Mouse (Mus musculus) kidney, postnatal 0 days (tissue): Measurements from ENCODE around the gene Ssxb9. TPM values are rescaled to one million over a fixed set of nuclear protein-coding genes. Genes with fewer than 3 reads are reported as not detected.
"Not testable (repeated sequence)": the region's sequence is repeated elsewhere in the genome, so short reads cannot be mapped to it uniquely, and the experiment has no call there.

ENCODE experiments used
- ATAC-seq: fragments of 200-750 bp; cut with Nextera tagmentation; replicated peaks from 2 replicates; pipeline ENCODE4 v1.8.0; 2017; ENCODE audit warnings: low read depth, moderate number of reproducible peaks, moderate TSS enrichment, moderate library complexity; ENCODE audit not compliant: low FRiP score
- DNase-seq: peaks from one replicate; pipeline ENCODE4 v3.0.0-alpha.2; 2016; ENCODE audit warnings: low spot score
- H3K27ac ChIP-seq: fragments of 300-500 bp; sonication (generic); 2 replicates; pipeline ENCODE4 v1.5.1; 2014; ENCODE audit warnings: mild to moderate bottlenecking
- H3K27me3 ChIP-seq: fragments of 300-500 bp; sonication (generic); 2 replicates; pipeline ENCODE4 v1.6.1; 2014; ENCODE audit warnings: low read length, mixed read lengths; ENCODE audit not compliant: insufficient read depth
- H3K36me3 ChIP-seq: fragments of 300-500 bp; sonication (generic); 2 replicates; pipeline ENCODE4 v1.6.1; 2014; ENCODE audit warnings: low read length, mixed read lengths; ENCODE audit not compliant: insufficient read depth
- H3K4me1 ChIP-seq: fragments of 300-500 bp; sonication (generic); replicated peaks from 2 replicates; pipeline ENCODE4 v1.6.1; 2014; ENCODE audit warnings: antibody characterized with exemption, low read length, mixed read lengths; ENCODE audit not compliant: insufficient read depth
- H3K4me2 ChIP-seq: fragments of 300-500 bp; sonication (generic); 2 replicates; pipeline ENCODE4 v1.6.1; 2014; ENCODE audit warnings: mild to moderate bottlenecking, low read length, moderate library complexity, mixed read lengths
- H3K4me3 ChIP-seq: fragments of 300-500 bp; sonication (generic); replicated peaks from 2 replicates; pipeline ENCODE4 v1.5.1; 2014; ENCODE audit warnings: low read depth, low read length
- H3K9ac ChIP-seq: fragments of 300-500 bp; sonication (generic); 2 replicates; pipeline ENCODE4 v1.6.1; 2014; ENCODE audit warnings: low read depth, low read length
- H3K9me3 ChIP-seq: fragments of 300-500 bp; sonication (generic); replicated peaks from 2 replicates; pipeline ENCODE4 v1.6.1; 2016; ENCODE audit warnings: low read length, inconsistent platforms, mixed read lengths
- CTCF ChIP-seq: IDR thresholded peaks from 2 replicates; pipeline ENCODE4 v1.5.1; 2016; ENCODE audit warnings: antibody characterized with exemption, low read depth, mild to moderate bottlenecking, moderate library complexity
- WGBS: fragments of 180-500 bp; shearing (Covaris S2); extraction: QIAGEN DNeasy Blood & Tissue Kit; methylation state at CpG from one replicate; pipeline ENCODE4 v1.1.7; 2014; 5-methylcytosine and 5-hydroxymethylcytosine counted together
- polyA plus RNA-seq: library from polyadenylated mRNA; unstranded; fragments of >200 nt; fragmentation: Nextera tagmentation; extraction: Ambion mirVana; gene quantifications from 2 replicates; pipeline ENCODE4 v1.2.1, GENCODE M21; 2015

The Ssxb9 gene
- polyA plus RNA-seq = not detected in 2 replicates

DNA sequence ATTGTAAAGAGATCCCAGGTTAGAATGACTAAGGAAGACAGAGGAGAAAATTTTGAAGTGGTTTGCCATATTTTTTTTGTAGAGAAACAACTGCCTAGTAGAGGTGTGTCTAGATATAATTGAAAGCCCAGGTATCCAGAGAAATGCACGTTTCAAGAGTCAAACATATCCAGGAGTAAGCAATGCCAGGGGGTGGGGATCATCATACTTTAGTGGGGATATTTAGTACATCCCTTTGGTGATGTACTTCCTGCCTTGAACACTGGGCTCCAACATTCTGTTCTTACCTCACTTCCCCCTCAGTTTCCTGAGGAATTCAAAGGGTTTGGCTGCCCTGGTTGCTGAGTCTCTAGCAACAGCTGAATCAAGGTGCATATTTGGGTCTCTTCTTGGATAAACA, at the start of gene Ssxb9:
Ssxb9 (plus strand) TSS at position 301 of the 400 bp plus-strand sequence.
- not testable (repeated sequence) for H3K4me3 ChIP-seq, H3K9me3 ChIP-seq, H3K4me1 ChIP-seq, H3K4me2 ChIP-seq, H3K27me3 ChIP-seq, H3K9ac ChIP-seq, H3K36me3 ChIP-seq, DNase-seq, ATAC-seq, H3K27ac ChIP-seq
- WGBS = 21% methylated on average over 1 of the region's 1 CpGs

DNA sequence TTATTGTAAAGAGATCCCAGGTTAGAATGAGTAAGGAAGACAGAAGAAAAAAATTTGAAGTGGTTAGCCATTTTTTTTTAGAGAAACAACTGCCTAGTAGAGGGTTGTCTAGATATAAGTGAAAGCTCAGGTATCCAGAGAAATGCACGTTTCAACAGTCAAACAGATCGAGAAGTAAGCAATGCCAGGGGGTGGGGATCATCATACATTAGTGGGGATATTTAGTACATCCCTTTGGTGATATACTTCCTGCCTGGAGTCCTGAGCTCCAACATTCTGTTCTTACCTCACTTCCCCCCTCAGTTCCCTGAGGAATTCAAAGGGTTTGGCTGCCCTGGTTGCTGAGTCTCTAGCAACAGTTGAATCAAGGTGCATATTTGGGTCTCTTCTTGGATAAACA, 39.7 kb upstream of the Ssxb9 start, which contains the start of gene Ssxb10:
Ssxb10 (plus strand) TSS at position 301 of the 400 bp plus-strand sequence.
- WGBS = 55% methylated on average over 2 of the region's 2 CpGs

GRCm38 (mm10) chrX:8413005-8413404, 46.2 kb downstream of the Ssxb9 start, which contains the start of gene Ssxb1:
Gene Ssxb1 (plus strand): TSS chrX:8413305.
- DNase-seq, H3K4me3 ChIP-seq, H3K9ac ChIP-seq, H3K27ac ChIP-seq, H3K4me1 ChIP-seq, H3K9me3 ChIP-seq, ATAC-seq, H3K27me3 ChIP-seq, H3K36me3 ChIP-seq, H3K4me2 ChIP-seq: not testable (repeated sequence)
- WGBS = 35% methylated on average over 1 of the region's 1 CpGs

More for the DNA sequence above, 39.7 kb upstream of the Ssxb9 start, which contains the start of gene Ssxb10:
- Histone ChIP-seq H3K9ac (no peak within 1 kb of the TSS), H3K4me3 (no peak within 1 kb of the TSS), H3K27ac (no peak within 1 kb of the TSS), H3K4me2 (no peak within 1 kb of the TSS), H3K9me3 (no peaks in the 10 kb centered on the region), H3K36me3 (no peaks in the 10 kb centered on the region), H3K27me3 (no peaks in the 10 kb centered on the region), H3K4me1 (no peaks in the 10 kb centered on the region)
- no peak for ATAC-seq
- TF ChIP-seq CTCF = no peak
- no peak for DNase-seq

Other genes with a start within 250 kb of the Ssxb9 start
- 17.9 and 19.5 TPM in 2 replicates for gene Wdr13, start 234.1 kb upstream of the Ssxb9 start, polyA plus RNA-seq
- 766 and 794 TPM in 2 replicates for gene Rbm3, start 221.1 kb upstream of the Ssxb9 start, polyA plus RNA-seq
- 9.6 and 10.4 TPM in 2 replicates for gene Tbc1d25, start 190.8 kb upstream of the Ssxb9 start, polyA plus RNA-seq
- 50.9 and 54.2 TPM in 2 replicates for gene Ebp, start 173.5 kb upstream of the Ssxb9 start, polyA plus RNA-seq
- gene Porcn, start 160.5 kb upstream of the Ssxb9 start, polyA plus RNA-seq = 7.7 and 8.9 TPM in 2 replicates
- gene Ftsj1, start 114.6 kb upstream of the Ssxb9 start, polyA plus RNA-seq = 27.7 and 29.2 TPM in 2 replicates
- 0.42 and 0.93 TPM in 2 replicates for gene Slc38a5, start 95.8 kb upstream of the Ssxb9 start, polyA plus RNA-seq
- gene Ssxb10, start 39.6 kb upstream of the Ssxb9 start, polyA plus RNA-seq = not detected in 2 replicates
- gene Ssxb1, start 46.3 kb downstream of the Ssxb9 start, polyA plus RNA-seq = not detected in 2 replicates
- gene Ssxb2, start 94.7 kb downstream of the Ssxb9 start, polyA plus RNA-seq = not detected in 2 replicates
- not detected in 2 replicates for gene Gm14459, start 158.0 kb downstream of the Ssxb9 start, polyA plus RNA-seq
- not detected in 2 replicates for gene Ssxb6, start 181.3 kb downstream of the Ssxb9 start, polyA plus RNA-seq
- gene Ssxb3, start 224.8 kb downstream of the Ssxb9 start, polyA plus RNA-seq = not detected in 2 replicates